Mouse (Mus musculus): ENCODE data around the gene Colgalt1. TPM values are rescaled to one million over a fixed set of nuclear protein-coding genes. Genes with fewer than 3 reads are reported as not detected.

Gene Colgalt1
- total and polyA plus RNA-seq, 3 experiments, result 50.9 to 102 (median 59.0) TPM

DNA sequence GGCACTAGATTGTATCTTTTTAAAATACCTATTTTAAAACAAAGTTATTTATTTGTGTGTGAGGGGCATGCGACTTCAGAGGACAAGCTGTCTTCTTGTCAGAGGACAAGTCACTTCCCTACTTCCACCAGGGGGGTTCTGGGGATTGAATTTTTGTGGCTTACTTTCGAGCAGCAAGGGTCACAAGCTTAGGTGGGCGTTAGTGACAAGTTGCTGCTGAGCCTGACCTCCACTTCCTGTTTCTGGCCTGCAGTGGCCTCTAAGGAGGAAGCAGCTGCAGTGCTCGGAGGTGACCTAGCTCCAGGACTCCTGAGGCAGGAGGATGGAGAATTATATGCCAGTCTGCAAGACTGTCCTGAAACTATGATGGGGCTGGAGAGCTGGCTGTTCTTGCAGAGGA is 2.6 kb downstream of the Colgalt1 start:
- Histone ChIP-seq H3K9me3 (replicated peaks; ENCODE audit: insufficient read depth, low read length) (no peaks in the 10 kb centered on the region), H3K27ac (ENCODE audit: control insufficient read depth, low read depth, low read length) (no peak overlapping the region), H3K9ac (ENCODE audit: control insufficient read depth, low read depth, low read length, poor library complexity, severe bottlenecking) (no peak overlapping the region), H3K27me3 (ENCODE audit: control insufficient read depth in 1 of 2, insufficient read depth in 2 of 2, low read length in 2 of 2) (no peaks in the 10 kb centered on the region), H3K4me3 (ENCODE audit: control insufficient read depth in 1 of 2, insufficient read depth in 1 of 2, low read depth in 2 of 2, low read length in 2 of 2) (no peak overlapping the region), H3K4me1 (ENCODE audit: control insufficient read depth in 1 of 2, insufficient read depth in 2 of 2, low read length in 2 of 2) (peaks cover 6 to 11% of the 10 kb centered on the region in 2 experiments; a peak in 2 of 4 replicates), H3K79me2 (ENCODE audit: control insufficient read depth, insufficient read depth, low read length, poor library complexity) (peaks cover 19% of the 10 kb centered on the region), H3K36me3 (ENCODE audit: control insufficient read depth in 1 of 2, insufficient read depth in 2 of 2, low read length in 2 of 2) (peaks cover 4 to 5% of the 10 kb centered on the region in 2 experiments)
- peak; percentile 32 for DNase-seq (ENCODE audit: low read depth, low spot score)
- TF ChIP-seq ZNF384 (IDR thresholded peaks at IDR 0.05; ENCODE audit: low read depth, low read length), result no peak
- no peak for TF ChIP-seq UBTF (IDR thresholded peaks at IDR 0.05; ENCODE audit: borderline replicate concordance, insufficient read depth, low read depth, low read length)

DNA sequence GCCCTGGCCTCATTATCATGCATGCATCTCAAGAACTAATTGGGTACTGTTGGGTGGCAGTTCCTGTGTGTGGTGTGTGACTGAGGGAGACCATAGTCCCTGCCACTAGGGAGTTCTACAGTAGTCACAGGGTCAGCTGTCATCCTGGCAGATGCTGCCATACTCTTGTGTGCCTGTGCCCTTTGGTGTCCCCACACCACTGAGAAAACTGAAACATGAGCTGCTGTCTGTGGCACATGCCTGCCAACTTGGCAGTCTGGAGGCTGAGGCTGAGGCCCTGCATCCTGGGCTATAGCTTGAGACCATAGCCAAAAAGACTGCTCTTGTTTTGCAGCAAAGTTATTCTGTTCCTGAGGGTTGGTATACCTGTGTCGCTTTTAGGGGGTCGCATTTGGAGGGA is 9.0 kb downstream of the Colgalt1 start:
- TF ChIP-seq RAD21 (IDR thresholded peaks at IDR 0.05; ENCODE audit: low read depth, low read length) (no peak), TBP (IDR thresholded peaks at IDR 0.05; ENCODE audit: low read depth, low read length) (no peak), ZKSCAN1 (IDR thresholded peaks at IDR 0.05; ENCODE audit: low read depth, low read length) (no peak), TAL1 (IDR thresholded peaks at IDR 0.05; ENCODE audit: low read length) (no peak), MYB (IDR thresholded peaks at IDR 0.05; ENCODE audit: low read depth, low read length) (no peak), POLR2AphosphoS2 (IDR thresholded peaks at IDR 0.05; ENCODE audit: low read length) (no peak), KAT2A (conservative IDR thresholded peaks at IDR 0.05; ENCODE audit: low read depth, low read length) (no peak), ZNF384 (IDR thresholded peaks at IDR 0.05; ENCODE audit: low read depth, low read length) (no peak), RCOR1 (IDR thresholded peaks at IDR 0.05; ENCODE audit: low read depth, low read length) (no peak), ZC3H11A (IDR thresholded peaks at IDR 0.05; ENCODE audit: low read depth, low read length) (no peak), NRF1 (IDR thresholded peaks at IDR 0.05; ENCODE audit: insufficient read depth, low read depth, low read length, poor library complexity, severe bottlenecking) (no peak), GATA1 (IDR thresholded peaks at IDR 0.05; ENCODE audit: low read depth, low read length) (no peak), SIN3A (IDR thresholded peaks at IDR 0.05; ENCODE audit: low read length) (no peak), ELF1 (IDR thresholded peaks at IDR 0.05; ENCODE audit: low read depth, low read length) (no peak), ZMIZ1 (IDR thresholded peaks at IDR 0.05; ENCODE audit: low read depth, low read length) (no peak), USF1 (IDR thresholded peaks at IDR 0.05; ENCODE audit: low read depth, low read length) (no peak), USF2 (IDR thresholded peaks at IDR 0.05; ENCODE audit: borderline replicate concordance in 1 of 2, insufficient read depth in 1 of 2, low read depth in 1 of 2, low read length in 2 of 2) (no peak)

More for the DNA sequence above, 9.0 kb downstream of the Colgalt1 start:
- H3K79me2 ChIP-seq (ENCODE audit: control insufficient read depth, insufficient read depth, low read length, poor library complexity), result no peaks in the 10 kb centered on the region
- H3K9me3 ChIP-seq (replicated peaks; ENCODE audit: insufficient read depth, low read length), result no peaks in the 10 kb centered on the region
- no peak overlapping the region for H3K27ac ChIP-seq (ENCODE audit: control insufficient read depth, low read depth, low read length)
- no peaks in the 10 kb centered on the region for H3K27me3 ChIP-seq (ENCODE audit: control insufficient read depth in 1 of 2, insufficient read depth in 2 of 2, low read length in 2 of 2)
- no peak overlapping the region for H3K4me3 ChIP-seq (ENCODE audit: control insufficient read depth in 1 of 2, insufficient read depth in 1 of 2, low read depth in 2 of 2, low read length in 2 of 2)
- no peak overlapping the region for H3K9ac ChIP-seq (ENCODE audit: control insufficient read depth, low read depth, low read length, poor library complexity, severe bottlenecking)
- DNase-seq (ENCODE audit: low read depth, low spot score), result no peak
- no peaks in the 10 kb centered on the region for H3K4me1 ChIP-seq (ENCODE audit: control insufficient read depth in 1 of 2, insufficient read depth in 2 of 2, low read length in 2 of 2)
- H3K36me3 ChIP-seq (ENCODE audit: control insufficient read depth in 1 of 2, insufficient read depth in 2 of 2, low read length in 2 of 2), result peaks cover 0 to 9% of the 10 kb centered on the region in 2 experiments; a peak in 2 of 4 replicates
